ENCODE assay signal across 8 mouse cellular contexts in the genomic region with DNA sequence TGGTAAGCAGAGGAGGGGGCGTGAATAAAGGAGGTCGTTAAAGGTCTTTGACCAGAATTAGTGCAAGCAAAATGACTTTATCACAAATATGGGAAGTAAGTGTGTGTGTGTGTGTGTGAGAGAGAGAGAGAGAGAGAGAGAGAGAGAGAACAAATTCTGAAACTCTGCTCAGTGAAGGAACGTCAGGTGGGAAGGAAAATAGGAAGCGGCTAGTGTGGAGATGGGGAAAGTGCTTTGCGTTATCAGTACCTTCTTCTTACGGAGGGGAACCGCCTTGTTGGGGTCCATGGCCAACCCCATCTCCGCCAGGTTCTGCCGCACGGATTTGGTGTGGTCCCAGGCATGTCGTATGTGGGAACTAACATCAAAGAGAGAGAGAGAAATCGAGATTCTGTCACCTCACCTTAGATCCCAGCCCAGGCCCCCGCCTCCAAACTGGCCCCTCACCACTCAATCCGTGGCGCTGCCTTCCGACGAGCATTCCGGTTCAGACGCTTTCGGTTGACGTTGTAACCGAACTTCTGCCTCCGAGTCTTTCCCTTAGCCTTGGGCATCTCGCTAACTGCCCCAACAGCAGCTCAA. TPM values are rescaled to one million over a fixed set of nuclear protein-coding genes. Genes with fewer than 3 reads are reported as not detected.
DNase-seq lines count a peak whose midpoint lies in the region; ATAC-seq and TF ChIP-seq lines count a peak whose summit lies in the region.

No protein-coding gene starts in this region.

- H3K79me2 ChIP-seq in myocyte (ENCODE audit: control insufficient read depth, insufficient read depth): peaks cover 41% of the 10 kb centered on the region

- peak overlapping the region; percentile 96 for H3K27ac ChIP-seq in layer of hippocampus, adult 2 months
- H3K27ac ChIP-seq in embryonic facial prominence, embryonic 11.5 days (replicated peaks; ENCODE audit: low read depth, low read length): no peak overlapping the region
- no peak overlapping the region for H3K27ac ChIP-seq in intestine, embryonic 16.5 days (ENCODE audit: low read length)

- no peak for TF ChIP-seq CTCF in layer of hippocampus, adult 2 months (conservative IDR thresholded peaks at IDR 0.05)

- H3ac ChIP-seq in myocyte (ENCODE audit: control insufficient read depth, insufficient read length): peak overlapping the region; percentile 10

- peak; percentile 10 for ATAC-seq in embryonic facial prominence, embryonic 11.5 days (replicated peaks; ENCODE audit: insufficient number of reproducible peaks, low FRiP score, low TSS enrichment, low read depth)
- peak; percentile 23 for ATAC-seq in intestine, embryonic 16.5 days

- TF ChIP-seq POLR2A in myocyte (IDR thresholded peaks at IDR 0.05; ENCODE audit: insufficient read length, low read depth): no peak

- no peaks in the 10 kb centered on the region; the same call in 1 of the 2 replicates for H3K36me3 ChIP-seq in embryonic facial prominence, embryonic 11.5 days (replicated peaks; ENCODE audit: control insufficient read depth, insufficient read depth, low read depth, low read length)
- peaks cover 6% of the 10 kb centered on the region; the same call in 1 of the 2 replicates for H3K36me3 ChIP-seq in intestine, embryonic 16.5 days (ENCODE audit: control insufficient read depth, insufficient read depth, low read length)
- H3K36me3 ChIP-seq in myocyte (ENCODE audit: control insufficient read depth, insufficient read depth): peaks cover 18% of the 10 kb centered on the region

- no peaks in the 10 kb centered on the region for H3K9me3 ChIP-seq in embryonic facial prominence, embryonic 11.5 days (replicated peaks; ENCODE audit: control insufficient read depth, low read length)
- H3K9me3 ChIP-seq in intestine, embryonic 16.5 days (ENCODE audit: control insufficient read depth, low read length): no peaks in the 10 kb centered on the region

- H3K4me1 ChIP-seq in embryonic facial prominence, embryonic 11.5 days (ENCODE audit: control insufficient read depth, insufficient read depth, low read length): 0 out of 2 replicates have a peak, but pooled peaks cover 5% of the 10 kb centered on the region
- H3K4me1 ChIP-seq in intestine, embryonic 16.5 days (ENCODE audit: control insufficient read depth, insufficient read depth, low read length): peaks cover 14% of the 10 kb centered on the region

- peak overlapping the region; percentile 44 for H3K4me2 ChIP-seq in embryonic facial prominence, embryonic 11.5 days (ENCODE audit: low read depth, low read length)
- H3K4me2 ChIP-seq in intestine, embryonic 16.5 days (ENCODE audit: low read depth, low read length): peak overlapping the region; percentile 59
- H3K4me2 ChIP-seq in myocyte (ENCODE audit: low read depth): peak overlapping the region; percentile 88

- H3K9ac ChIP-seq in embryonic facial prominence, embryonic 11.5 days (replicated peaks; ENCODE audit: low read length): peak overlapping the region; percentile 51
- H3K9ac ChIP-seq in intestine, embryonic 16.5 days (ENCODE audit: low read depth, low read length): peak overlapping the region; percentile 77

- H3K27me3 ChIP-seq in embryonic facial prominence, embryonic 11.5 days (ENCODE audit: control insufficient read depth, insufficient read depth, low read length): no peaks in the 10 kb centered on the region
- H3K27me3 ChIP-seq in intestine, embryonic 16.5 days (replicated peaks; ENCODE audit: control insufficient read depth, insufficient read depth, low read length): no peaks in the 10 kb centered on the region
- no peaks in the 10 kb centered on the region for H3K27me3 ChIP-seq in myocyte (ENCODE audit: control insufficient read depth, insufficient read depth, insufficient read length)

- DNase-seq in layer of hippocampus, adult 2 months (ENCODE audit: low spot score in 2 of 2): no peak
- no peak for DNase-seq in layer of hippocampus, postnatal 25 days (ENCODE audit: extremely low spot score in 1 of 2, low spot score in 1 of 2)
- DNase-seq in embryonic facial prominence, embryonic 11.5 days (ENCODE audit: low spot score): no peak
- DNase-seq in cerebellum, adult 8-10 months: no peak
- DNase-seq in retina, postnatal 1 day: no peak
- no peak for DNase-seq in cerebellum, postnatal 14 days

- 2% methylated on average over 24 of the region's 24 CpGs for WGBS in embryonic facial prominence, embryonic 11.5 days
- WGBS in intestine, embryonic 16.5 days: under 1% methylated on average over 24 of the region's 24 CpGs

- peak overlapping the region; percentile 95 for H3K4me3 ChIP-seq in layer of hippocampus, adult 2 months
- H3K4me3 ChIP-seq in embryonic facial prominence, embryonic 11.5 days (ENCODE audit: low read depth, low read length): peak overlapping the region; percentile 86
- H3K4me3 ChIP-seq in intestine, embryonic 16.5 days (ENCODE audit: low read length): peak overlapping the region; percentile 93
- H3K4me3 ChIP-seq in myocyte: peak overlapping the region; percentile 96

TF ChIP-seq in myocyte, 11 proteins besides CTCF, POLR2A, EP300 and RAD21:
- TF ChIP-seq E2F4 (IDR thresholded peaks at IDR 0.05; ENCODE audit: insufficient read depth) (no peak), POLR2AphosphoS2 (IDR thresholded peaks at IDR 0.05; ENCODE audit: insufficient read length, low read depth) (no peak), REST (IDR thresholded peaks at IDR 0.05; ENCODE audit: insufficient read depth, insufficient read length) (no peak), TCF12 (IDR thresholded peaks at IDR 0.05; ENCODE audit: insufficient read depth, poor library complexity, severe bottlenecking) (no peak)

RNA-seq across cellular contexts. Expression of a gene that starts 0.4 kb away (rescaled TPM):
- total RNA-seq in layer of hippocampus, adult 2 months (2021): 10 to 100 TPM; 24.8 to 28.1 TPM
- 10 to 100 TPM; 25.7 to 27.5 TPM for total RNA-seq in layer of hippocampus, postnatal 25 days (2021)
- polyA plus RNA-seq in embryonic facial prominence, embryonic 11.5 days (2014; fragmentation: Nextera tagmentation; extraction: Ambion mirVana): 72.5 and 75.1 TPM in 2 replicates
- polyA plus RNA-seq in intestine, embryonic 16.5 days (2015; fragmentation: Nextera tagmentation; extraction: Ambion mirVana): 75.3 and 91.4 TPM in 2 replicates
- 51.1 TPM for polyA plus RNA-seq in myocyte (2012; fragmentation: generic; extraction: Trizol)

RNA-seq across cellular contexts. Expression of a gene that starts 0.5 kb away (rescaled TPM):
- total RNA-seq in layer of hippocampus, adult 2 months (2021): 100 to 1,000 TPM; 163 to 167 TPM
- total RNA-seq in layer of hippocampus, postnatal 25 days (2021): 100 to 1,000 TPM; 183 to 199 TPM
- 154 and 168 TPM in 2 replicates for polyA plus RNA-seq in embryonic facial prominence, embryonic 11.5 days (2014; fragmentation: Nextera tagmentation; extraction: Ambion mirVana)
- polyA plus RNA-seq in intestine, embryonic 16.5 days (2015; fragmentation: Nextera tagmentation; extraction: Ambion mirVana): 260 TPM in 2 replicates
- polyA plus RNA-seq in myocyte (2012; fragmentation: generic; extraction: Trizol): 234 TPM

RNA-seq across cellular contexts. Expression of a gene that starts 14.7 kb away (rescaled TPM):
- total RNA-seq in layer of hippocampus, adult 2 months (2021): 10 to 100 TPM; 30.5 to 34.0 TPM
- 10 to 100 TPM; 33.3 to 33.7 TPM for total RNA-seq in layer of hippocampus, postnatal 25 days (2021)
- 24.9 and 26.0 TPM in 2 replicates for polyA plus RNA-seq in embryonic facial prominence, embryonic 11.5 days (2014; fragmentation: Nextera tagmentation; extraction: Ambion mirVana)
- 18.8 and 21.5 TPM in 2 replicates for polyA plus RNA-seq in intestine, embryonic 16.5 days (2015; fragmentation: Nextera tagmentation; extraction: Ambion mirVana)
- 15.3 TPM for polyA plus RNA-seq in myocyte (2012; fragmentation: generic; extraction: Trizol)

RNA-seq across cellular contexts. Expression of a gene that starts 21.6 kb away (rescaled TPM):
- 100 to 1,000 TPM; 252 to 268 TPM for total RNA-seq in layer of hippocampus, adult 2 months (2021)
- total RNA-seq in layer of hippocampus, postnatal 25 days (2021): 100 to 1,000 TPM; 269 to 294 TPM
- 19.4 and 20.7 TPM in 2 replicates for polyA plus RNA-seq in embryonic facial prominence, embryonic 11.5 days (2014; fragmentation: Nextera tagmentation; extraction: Ambion mirVana)
- polyA plus RNA-seq in intestine, embryonic 16.5 days (2015; fragmentation: Nextera tagmentation; extraction: Ambion mirVana): 80.1 and 87.4 TPM in 2 replicates
- 43.0 TPM for polyA plus RNA-seq in myocyte (2012; fragmentation: generic; extraction: Trizol)

RNA-seq across cellular contexts. Expression of a gene that starts 24.3 kb away (rescaled TPM):
- 100 to 1,000 TPM; 152 to 159 TPM for total RNA-seq in layer of hippocampus, adult 2 months (2021)
- total RNA-seq in layer of hippocampus, postnatal 25 days (2021): 100 to 1,000 TPM; 151 to 172 TPM
- polyA plus RNA-seq in embryonic facial prominence, embryonic 11.5 days (2014; fragmentation: Nextera tagmentation; extraction: Ambion mirVana): 188 and 204 TPM in 2 replicates
- polyA plus RNA-seq in intestine, embryonic 16.5 days (2015; fragmentation: Nextera tagmentation; extraction: Ambion mirVana): 126 and 127 TPM in 2 replicates
- polyA plus RNA-seq in myocyte (2012; fragmentation: generic; extraction: Trizol): 117 TPM
